Mouse (Mus musculus) heart, adult 2 months (tissue): ENCODE measurements around the gene Myh3. TPM values are rescaled to one million over a fixed set of nuclear protein-coding genes. Genes with fewer than 3 reads are reported as not detected.

Experiments
- DNase-seq, 2 experiments: peaks; one replicate each; pipeline ENCODE4 v3.0.0; 2021
- H3K27ac ChIP-seq: fragments of 200-600 bp; 2 replicates; pipeline ENCODE4 v1.8.1; 2022
- H3K27me3 ChIP-seq: fragments of 200-500 bp; 2 replicates; pipeline ENCODE4 v1.6.1; 2012; ENCODE audit warnings: mild to moderate bottlenecking, low read length, inconsistent platforms, mixed read lengths; ENCODE audit not compliant: control insufficient read depth, insufficient read depth
- H3K36me3 ChIP-seq: fragments of 200-500 bp; 2 replicates; pipeline ENCODE4 v1.6.1; 2012; ENCODE audit warnings: low read length, inconsistent platforms; ENCODE audit not compliant: control insufficient read depth, insufficient read depth
- H3K4me1 ChIP-seq: fragments of 200-500 bp; 2 replicates; pipeline ENCODE4 v1.6.1; 2011; ENCODE audit warnings: low read length; ENCODE audit not compliant: control insufficient read depth, insufficient read depth
- H3K4me3 ChIP-seq: fragments of 200-600 bp; 2 replicates; pipeline ENCODE4 v1.8.1; 2022
- H3K79me2 ChIP-seq: fragments of 200-500 bp; replicated peaks from 2 replicates; pipeline ENCODE4 v1.6.1; 2012; ENCODE audit warnings: mild to moderate bottlenecking, inconsistent platforms, low read length, moderate library complexity, mixed read lengths; ENCODE audit not compliant: control insufficient read depth, insufficient read depth
- H3K9ac ChIP-seq: fragments of 200-500 bp; 2 replicates; pipeline ENCODE4 v1.6.1; 2012; ENCODE audit warnings: low read depth, mild to moderate bottlenecking, control low read depth, inconsistent platforms, low read length, mixed read lengths
- CTCF ChIP-seq: fragments of 200-600 bp; IDR thresholded peaks from 2 replicates; pipeline ENCODE4 v1.8.1; 2022; ENCODE audit warnings: antibody characterized with exemption, mild to moderate bottlenecking, moderate library complexity
- EP300 ChIP-seq: fragments of 200-500 bp; IDR thresholded peaks from 2 replicates; pipeline ENCODE4 v1.6.1; 2011; ENCODE audit warnings: low read depth, low read length, control low read depth; ENCODE audit not compliant: insufficient read depth
- POLR2A ChIP-seq: fragments of 200-500 bp; IDR thresholded peaks from 2 replicates; pipeline ENCODE4 v1.6.1; 2011; ENCODE audit warnings: mild to moderate bottlenecking, low read depth, low read length, control low read depth; ENCODE audit not compliant: insufficient read depth
- WGBS: fragments of 180-500 bp; shearing (Covaris S2); methylation state at CpG from one replicate; pipeline ENCODE4 v1.1.7; 2018; 5-methylcytosine and 5-hydroxymethylcytosine counted together
- intact Hi-C: fragments of 180-260 bp; cut with DNase I; formaldehyde crosslinking; loops from one replicate; pipeline ENCODE4 v1.15.1; 2025
- polyA plus RNA-seq: library from polyadenylated mRNA; depleted of rRNA; stranded (reverse); fragments of >200 nt; gene quantifications from 2 replicates; pipeline ENCODE4 v1.2.3, GENCODE M21; 2012
- total RNA-seq, 2 experiments: library from RNA; stranded (reverse); gene quantifications; 2 replicates each; pipeline ENCODE4 v1.2.3; 2021

Gene Myh3
- total and polyA plus RNA-seq, 3 experiments: not detected

DNA sequence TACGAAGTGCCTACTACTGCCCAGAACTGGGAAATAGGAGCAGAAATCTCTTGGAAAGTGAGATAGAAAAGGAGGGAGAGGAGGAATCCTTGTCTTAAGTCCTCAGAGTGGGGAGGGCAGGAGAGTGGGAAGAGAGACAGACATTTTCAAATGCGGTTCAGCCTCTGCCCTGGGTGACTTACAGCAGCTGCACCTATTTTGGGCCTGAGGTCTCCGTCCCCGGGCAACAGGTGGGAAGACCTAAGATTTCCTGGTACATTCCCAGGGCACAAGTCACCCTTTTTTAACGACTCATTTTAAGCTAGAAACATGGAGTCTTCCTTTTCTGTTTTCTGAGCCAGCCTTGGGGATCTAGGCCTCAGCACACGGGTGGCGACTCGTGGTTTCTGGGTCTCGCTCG is 28.9 kb downstream of the Myh3 start:
- TF ChIP-seq EP300: no peak
- TF ChIP-seq CTCF: no peak
- no peak for TF ChIP-seq POLR2A
- Histone ChIP-seq H3K9ac (no peak overlapping the region), H3K79me2 (no peaks in the 10 kb centered on the region), H3K4me3 (no peak overlapping the region), H3K27me3 (no peaks in the 10 kb centered on the region), H3K27ac (no peak overlapping the region), H3K4me1 (no peaks in the 10 kb centered on the region), H3K36me3 (no peaks in the 10 kb centered on the region)
- DNase-seq: no peak
- 86% methylated on average over 10 of the region's 10 CpGs for WGBS
- intact Hi-C loops: no loop called here

DNA sequence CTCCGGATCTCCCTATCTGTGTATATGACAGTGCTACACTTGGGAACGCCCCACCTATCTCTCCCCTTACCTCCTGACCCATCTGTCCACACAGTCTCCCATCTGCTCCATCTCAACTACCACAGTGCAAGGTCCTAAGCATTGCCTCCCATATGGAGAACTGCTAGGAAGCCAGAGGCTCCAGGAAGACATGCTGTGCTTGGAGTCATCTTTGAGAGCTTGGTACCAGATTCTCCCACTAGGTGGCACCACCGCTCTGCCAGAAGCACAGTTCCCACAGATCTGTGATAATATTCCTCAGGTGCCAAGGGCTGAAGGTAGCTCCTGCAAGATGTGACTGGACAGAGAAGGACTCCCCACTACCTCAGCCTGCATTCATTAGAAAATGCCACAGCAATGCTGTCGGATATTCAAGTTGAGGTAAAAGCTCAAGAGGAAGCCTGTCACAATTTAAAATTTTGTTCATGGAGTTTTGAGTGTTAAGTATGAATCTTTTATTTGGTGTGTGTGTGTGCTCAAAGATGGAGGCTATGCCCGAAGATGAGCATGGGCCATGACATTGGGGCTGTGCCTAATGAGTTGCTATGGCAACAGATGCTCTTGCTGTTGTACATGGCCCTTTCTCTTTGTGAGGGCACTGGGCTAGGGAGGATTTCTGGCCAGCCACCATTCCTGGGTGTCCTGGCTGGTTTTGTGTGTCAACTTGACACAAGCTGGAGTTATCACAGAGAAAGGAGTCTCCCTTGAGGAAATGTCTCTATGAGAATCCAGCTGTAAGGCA is 32.3 kb downstream of the Myh3 start:
- no peak overlapping the region for H3K4me3 ChIP-seq
- DNase-seq: peak; percentile 37 to 64
- WGBS: 34% methylated on average over 5 of the region's 5 CpGs

DNA sequence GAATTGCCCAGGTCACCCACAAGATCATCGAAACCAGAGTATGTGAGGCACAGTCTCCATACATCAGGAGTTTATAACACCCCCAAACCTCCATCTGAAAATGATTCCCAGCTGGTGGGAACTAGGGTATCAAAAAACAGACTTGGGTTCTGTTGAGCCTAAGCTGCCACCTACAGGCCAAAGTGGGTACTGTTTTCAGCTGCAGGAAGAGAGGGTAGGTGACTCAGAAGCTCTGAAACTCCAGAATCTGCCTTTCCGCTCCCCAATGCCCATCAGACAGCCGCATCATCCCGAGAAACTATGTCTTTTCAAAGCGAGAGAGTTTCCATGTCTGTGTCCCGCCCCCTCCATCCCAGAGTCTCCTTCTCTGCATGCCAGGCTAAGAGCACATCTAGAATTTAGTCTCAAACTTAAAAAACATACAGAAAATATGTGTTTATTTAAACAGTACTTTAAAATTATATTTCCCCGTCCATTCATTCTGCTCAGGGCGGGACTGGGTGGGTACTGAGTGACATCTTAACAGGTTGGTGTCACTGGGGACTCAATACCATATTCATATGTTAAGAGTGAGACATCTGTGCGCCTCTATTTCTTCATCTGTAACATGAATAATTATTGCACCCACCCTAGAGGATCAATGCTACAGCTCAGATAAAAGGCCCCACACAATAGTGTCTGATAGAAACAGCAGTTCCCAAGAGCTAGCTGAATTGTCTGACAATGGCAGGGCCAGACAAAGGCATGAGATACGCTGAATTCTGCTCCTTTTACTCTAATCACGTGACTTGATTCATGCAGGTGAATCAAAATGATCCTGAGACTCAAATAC is 34.1 kb downstream of the Myh3 start:
- no peak overlapping the region for H3K27ac ChIP-seq
- TF ChIP-seq POLR2A: no peak
- peak; percentile 81 for TF ChIP-seq CTCF

More for the DNA sequence above, 32.3 kb downstream of the Myh3 start:
- intact Hi-C loops: loop anchor here (2.0 to 5.0 kb wide), 2 partner anchors 536 to 567 kb away; no protein-coding TSS in a partner anchor
- H3K79me2 ChIP-seq: no peaks in the 10 kb centered on the region
- no peak overlapping the region for H3K27ac ChIP-seq
- H3K36me3 ChIP-seq: no peaks in the 10 kb centered on the region
- TF ChIP-seq POLR2A (no peak), EP300 (0 out of 2 replicates have a peak, but pooled peaks have one; percentile 11), CTCF (peak; percentile 97)
- no peaks in the 10 kb centered on the region for H3K4me1 ChIP-seq
- no peak overlapping the region for H3K9ac ChIP-seq
- H3K27me3 ChIP-seq: no peaks in the 10 kb centered on the region

DNA sequence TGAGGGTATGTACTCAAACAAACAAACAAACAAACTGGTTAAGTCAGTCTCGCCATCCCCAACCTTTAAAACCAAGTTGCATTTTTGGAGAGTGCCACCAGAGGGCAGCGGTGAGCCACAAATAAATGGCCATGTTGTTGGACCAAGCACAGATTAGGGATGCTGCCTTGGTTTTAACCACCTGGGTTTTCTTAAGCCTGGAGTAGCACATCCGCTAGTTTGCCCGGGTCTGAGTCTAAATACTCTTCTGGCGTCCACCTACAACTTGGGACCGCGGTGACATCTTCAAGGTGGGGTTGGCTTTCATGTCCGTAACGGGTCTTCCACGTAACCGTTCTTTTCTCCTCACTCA is 34.7 kb downstream of the Myh3 start:
- 38% methylated on average over 11 of the region's 11 CpGs for WGBS
- Histone ChIP-seq H3K4me1 (no peaks in the 10 kb centered on the region), H3K27me3 (no peaks in the 10 kb centered on the region), H3K36me3 (no peaks in the 10 kb centered on the region), H3K4me3 (no peak overlapping the region), H3K27ac (no peak overlapping the region), H3K79me2 (no peaks in the 10 kb centered on the region), H3K9ac (no peak overlapping the region)
- intact Hi-C loops: loop anchor here (1.0 to 5.0 kb wide), 3 partner anchors 122 to 564 kb away; no protein-coding TSS in a partner anchor
- TF ChIP-seq POLR2A (no peak), CTCF (peak; percentile 83), EP300 (no peak)
- DNase-seq: peak; percentile 27 to 74

More for the DNA sequence above, 34.1 kb downstream of the Myh3 start:
- Histone ChIP-seq H3K4me3 (no peak overlapping the region), H3K4me1 (no peaks in the 10 kb centered on the region), H3K9ac (no peak overlapping the region), H3K79me2 (no peaks in the 10 kb centered on the region), H3K36me3 (no peaks in the 10 kb centered on the region), H3K27me3 (no peaks in the 10 kb centered on the region)
- intact Hi-C loops: loop anchor here (1.0 to 5.0 kb wide), 3 partner anchors 123 to 565 kb away; no protein-coding TSS in a partner anchor
- peak; percentile 39 to 66 for DNase-seq
- 32% methylated on average over 11 of the region's 11 CpGs for WGBS

DNA sequence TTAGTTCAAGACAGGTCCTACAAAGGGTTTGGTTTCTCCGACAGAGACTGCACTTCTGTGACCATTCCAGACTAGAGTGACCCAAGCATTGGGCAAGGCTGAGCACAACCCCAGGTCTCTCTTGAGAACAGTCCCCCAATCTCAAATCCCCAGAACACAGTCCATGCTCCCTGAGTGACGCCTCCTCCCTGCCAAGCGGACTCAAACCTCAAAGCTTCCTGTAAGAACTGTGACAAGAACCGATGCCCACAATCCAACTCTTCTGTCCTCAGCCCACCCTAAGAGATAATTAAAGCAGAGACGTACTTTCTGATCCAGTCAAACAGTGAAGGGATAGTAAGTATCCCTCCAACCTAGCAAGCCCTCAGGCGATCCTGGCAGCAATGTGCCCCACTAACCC is 35.3 kb downstream of the Myh3 start:
- Histone ChIP-seq H3K79me2 (no peaks in the 10 kb centered on the region), H3K36me3 (no peaks in the 10 kb centered on the region), H3K4me1 (no peaks in the 10 kb centered on the region), H3K27ac (no peak overlapping the region), H3K4me3 (no peak overlapping the region), H3K9ac (no peak overlapping the region), H3K27me3 (no peaks in the 10 kb centered on the region)
- DNase-seq: no peak
- 75% methylated on average over 6 of the region's 6 CpGs for WGBS
- intact Hi-C loops: loop anchor here (2.0 to 5.0 kb wide), 2 partner anchors 121 to 564 kb away; no protein-coding TSS in a partner anchor
- TF ChIP-seq CTCF (no peak), EP300 (no peak), POLR2A (no peak)
